Mouse (Mus musculus): ENCODE measurements around the gene Adpgk. TPM values are rescaled to one million over a fixed set of nuclear protein-coding genes. Genes with fewer than 3 reads are reported as not detected.

The Adpgk gene
- total RNA-seq, 1 experiment from 2014 or later, result 44.6 TPM

DNA sequence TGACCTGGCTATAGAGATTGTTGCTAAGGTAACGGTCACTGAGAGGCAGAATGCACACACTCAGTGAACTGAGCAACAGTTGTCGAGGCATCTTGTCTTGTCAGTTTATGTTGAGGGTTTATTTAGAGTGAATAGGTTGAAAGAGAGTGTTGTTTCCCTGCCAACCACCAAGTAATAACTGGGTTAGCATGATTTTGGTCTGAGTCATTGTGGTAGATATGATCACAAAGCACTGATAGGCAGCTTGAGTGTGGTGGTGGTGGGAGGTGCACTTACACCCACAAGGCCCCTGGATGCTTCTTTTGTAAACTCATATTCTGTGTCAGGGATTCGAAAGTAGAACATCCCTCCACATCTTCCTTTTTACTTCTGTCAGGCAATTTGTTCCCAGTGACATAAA lies 69.1 kb downstream of the Adpgk start:
- ATAC-seq (replicated peaks; ENCODE audit: low read depth, poor library complexity, severe bottlenecking), result peak; percentile 88

- no peak for ATAC-seq (replicated peaks; ENCODE audit: low read depth, poor library complexity, severe bottlenecking)
Observed at GRCm38 (mm10) chr9:59369220-59369619, 77.9 kb downstream of the Adpgk start.

DNA sequence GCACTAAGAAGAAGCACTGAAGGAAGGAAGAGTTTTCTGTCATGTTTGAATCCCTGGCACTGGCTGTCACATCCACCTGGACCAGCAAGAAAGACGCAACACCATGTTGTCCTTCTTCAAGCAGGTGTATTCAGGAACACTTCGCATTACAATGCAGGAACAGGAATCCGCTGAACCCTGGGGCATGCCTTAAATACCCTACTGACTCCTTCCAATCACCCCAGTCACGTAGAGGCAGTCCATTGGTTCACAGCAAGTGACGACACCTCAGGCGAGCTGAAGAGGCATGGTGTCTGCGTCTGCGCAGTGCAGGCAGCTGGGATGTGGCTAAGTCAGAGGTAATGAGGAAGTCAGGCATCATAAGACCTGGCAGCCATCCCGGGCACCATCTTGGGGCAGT lies 78.3 kb downstream of the Adpgk start:
- no peak for ATAC-seq (replicated peaks; ENCODE audit: low read depth, poor library complexity, severe bottlenecking)

Other genes starting within 250 kb of the Adpgk start
- 7.4 and 12.3 TPM in 2 replicates for gene Bbs4, start 62.0 kb downstream of the Adpgk start, total RNA-seq (2017)
- 69.5 and 72.4 TPM in 2 replicates for gene Arih1, start 195.1 kb downstream of the Adpgk start, total RNA-seq (2017)
- gene Hexa, start 248.0 kb downstream of the Adpgk start, total RNA-seq (2017), result 82.6 and 83.8 TPM in 2 replicates
- not detected in 2 replicates for gene Tmem202, start 248.3 kb downstream of the Adpgk start, total RNA-seq (2017)

All from common myeloid progenitor, adult 5-6 weeks (primary cell).